Mouse (Mus musculus) hindbrain, embryonic 15.5 days (tissue): ENCODE data around the gene Pak6. TPM values are rescaled to one million over a fixed set of nuclear protein-coding genes. Genes with fewer than 3 reads are reported as not detected.
"Not testable (repeated sequence)": the region's sequence is repeated elsewhere in the genome, so short reads cannot be mapped to it uniquely, and the experiment has no call there.

Experiments used
- ATAC-seq: fragments of 200-750 bp; cut with Nextera tagmentation; 2 replicates; pipeline ENCODE4 v1.8.0; 2017; ENCODE audit warnings: low read depth, moderate number of reproducible peaks, moderate TSS enrichment; ENCODE audit not compliant: low FRiP score
- H3K27ac ChIP-seq: fragments of 300-500 bp; sonication (generic); replicated peaks from 2 replicates; pipeline ENCODE4 v1.5.1; 2015; ENCODE audit warnings: mild to moderate bottlenecking, inconsistent platforms
- H3K27me3 ChIP-seq: fragments of 300-500 bp; sonication (generic); 2 replicates; pipeline ENCODE4 v1.6.1; 2015; ENCODE audit warnings: control low read depth, inconsistent platforms
- H3K36me3 ChIP-seq: fragments of 300-500 bp; sonication (generic); 2 replicates; pipeline ENCODE4 v1.6.1; 2015; ENCODE audit warnings: control low read depth, inconsistent platforms
- H3K4me1 ChIP-seq: fragments of 300-500 bp; sonication (generic); replicated peaks from 2 replicates; pipeline ENCODE4 v1.6.1; 2015; ENCODE audit warnings: control low read depth, inconsistent platforms
- H3K4me2 ChIP-seq: fragments of 300-500 bp; sonication (generic); 2 replicates; pipeline ENCODE4 v1.6.1; 2015; ENCODE audit warnings: moderate library complexity, mild to moderate bottlenecking, inconsistent platforms
- H3K4me3 ChIP-seq: fragments of 300-500 bp; sonication (generic); 2 replicates; pipeline ENCODE4 v1.5.1; 2015; ENCODE audit warnings: mild to moderate bottlenecking, inconsistent platforms
- H3K9ac ChIP-seq: fragments of 300-500 bp; sonication (generic); 2 replicates; pipeline ENCODE4 v1.6.1; 2015; ENCODE audit warnings: inconsistent platforms
- H3K9me3 ChIP-seq: fragments of 300-500 bp; sonication (generic); 2 replicates; pipeline ENCODE4 v1.6.1; 2016; ENCODE audit warnings: control low read depth, inconsistent platforms
- WGBS: fragments of 180-500 bp; shearing (Covaris S2); methylation state at CpG from one replicate; pipeline ENCODE4 v1.1.7; 2015; 5-methylcytosine and 5-hydroxymethylcytosine counted together
- polyA plus RNA-seq: library from polyadenylated mRNA; unstranded; fragments of >200 nt; fragmentation: Nextera tagmentation; extraction: Ambion mirVana; gene quantifications from 2 replicates; pipeline ENCODE4 v1.2.1, GENCODE M21; 2015

Gene Pak6
- polyA plus RNA-seq, 1 experiment from 2014 or later: 48.6 TPM

DNA sequence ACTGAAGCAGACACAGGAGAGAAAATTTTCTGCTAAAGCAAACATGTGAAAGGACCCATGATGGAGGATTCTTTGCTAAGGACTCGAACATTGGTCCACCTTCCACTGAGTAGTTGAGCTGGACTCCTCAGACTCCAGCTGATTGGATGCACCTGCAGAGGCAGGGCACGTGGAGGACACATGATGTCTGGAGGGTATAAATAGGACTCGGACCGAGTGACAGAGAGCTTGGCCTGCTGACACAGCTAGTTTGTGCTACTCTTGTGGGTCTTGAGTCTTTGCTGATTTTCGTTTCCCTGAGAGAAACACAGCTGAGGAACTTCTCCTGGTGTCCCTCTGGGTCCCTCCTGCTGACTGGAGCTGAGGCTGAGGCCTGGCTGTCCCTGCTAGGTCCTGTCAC, 16.4 kb upstream of the Pak6 start:
- Histone ChIP-seq H3K9me3 (no peaks in the 10 kb centered on the region), H3K4me3 (no peak overlapping the region), H3K4me1 (no peaks in the 10 kb centered on the region), H3K27ac (no peak overlapping the region), H3K4me2 (no peak overlapping the region), H3K9ac (no peak overlapping the region), H3K27me3 (no peaks in the 10 kb centered on the region), H3K36me3 (no peaks in the 10 kb centered on the region)
- no peak for ATAC-seq
- 91% methylated on average over 5 of the region's 5 CpGs for WGBS

DNA sequence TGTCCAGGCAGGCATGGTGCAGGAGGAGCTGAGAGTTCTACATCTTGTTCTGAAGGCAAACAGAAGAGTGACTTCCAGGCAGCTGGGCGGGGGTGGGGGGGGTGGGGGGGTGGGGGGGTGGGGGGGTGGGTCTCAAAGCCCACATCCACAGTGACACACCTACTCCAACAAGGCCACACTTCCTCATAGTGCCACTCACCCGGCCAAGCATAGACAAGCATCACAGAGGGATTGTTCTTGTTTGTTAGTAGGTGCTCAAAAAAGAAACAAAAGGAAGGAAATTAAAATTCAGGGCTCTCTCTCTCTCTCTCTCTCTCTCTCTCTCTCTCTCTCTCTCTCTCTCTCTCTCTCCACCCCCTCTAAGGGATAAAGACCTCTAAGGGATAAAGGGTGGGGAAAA, 12.4 kb upstream of the Pak6 start:
- ATAC-seq, H3K9me3 ChIP-seq, H3K9ac ChIP-seq, H3K4me1 ChIP-seq, H3K27me3 ChIP-seq, H3K27ac ChIP-seq, H3K4me2 ChIP-seq, H3K36me3 ChIP-seq, H3K4me3 ChIP-seq: not testable (repeated sequence)
- 31% methylated on average over 2 of the region's 2 CpGs for WGBS

DNA sequence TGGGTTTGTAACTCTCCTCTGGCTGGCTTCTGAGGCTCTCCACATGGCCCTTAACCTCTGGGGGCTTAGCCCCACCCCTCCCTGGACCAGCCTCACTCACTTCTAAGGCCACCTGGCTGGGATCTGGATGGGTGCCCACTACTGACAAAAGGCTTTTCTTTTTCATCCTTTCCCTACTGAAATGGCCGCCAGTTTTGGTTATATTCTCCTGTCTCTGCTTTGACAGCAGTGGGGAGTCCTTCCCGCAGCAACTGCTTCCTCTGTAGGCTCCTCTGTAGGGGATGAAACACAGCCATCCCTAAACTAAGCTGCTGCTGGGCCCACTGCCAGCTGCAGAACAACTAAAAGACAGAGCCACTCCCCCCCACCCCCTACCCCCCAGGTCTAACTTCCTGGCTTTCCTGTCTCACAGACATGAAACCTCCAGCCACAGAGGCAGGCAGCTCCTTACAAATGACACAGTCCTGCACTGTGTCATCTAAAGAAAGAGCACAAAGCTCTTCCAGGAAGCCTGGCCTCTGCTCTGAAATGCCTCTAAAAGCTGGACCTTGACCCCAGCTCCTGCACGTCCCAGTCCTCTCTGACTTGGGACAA, 6.3 kb upstream of the Pak6 start:
- no peak overlapping the region for H3K4me2 ChIP-seq
- H3K4me3 ChIP-seq: no peak overlapping the region
- ATAC-seq: no peak
- no peaks in the 10 kb centered on the region for H3K9me3 ChIP-seq
- WGBS: 24% methylated on average over 3 of the region's 3 CpGs
- no peaks in the 10 kb centered on the region for H3K36me3 ChIP-seq
- peak overlapping the region; percentile 59; the same call in 1 of the 2 replicates for H3K27ac ChIP-seq
- H3K4me1 ChIP-seq: peaks cover 23% of the 10 kb centered on the region
- no peaks in the 10 kb centered on the region for H3K27me3 ChIP-seq
- H3K9ac ChIP-seq: no peak overlapping the region

DNA sequence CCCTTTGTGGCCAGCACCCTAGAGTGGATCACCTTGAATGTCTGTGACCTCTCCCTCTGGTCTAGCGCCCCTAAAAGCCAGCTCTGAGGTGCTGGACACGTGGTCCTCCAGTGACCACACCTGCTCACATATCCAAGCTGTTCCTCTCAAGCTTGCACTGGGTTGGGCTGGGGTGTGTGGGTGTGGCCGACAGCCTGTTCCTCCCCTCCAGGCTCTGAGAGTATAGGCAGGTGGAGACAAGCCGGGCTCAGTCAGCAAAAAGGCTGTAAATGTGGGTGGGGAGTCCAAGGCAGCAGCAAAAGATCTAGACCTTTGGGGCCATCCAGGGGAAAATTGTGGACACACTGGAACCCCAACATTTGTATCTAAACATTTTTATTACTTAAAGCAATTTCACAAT, 4.6 kb upstream of the Pak6 start:
- ATAC-seq: no peak
- 45% methylated on average over 4 of the region's 4 CpGs for WGBS
- Histone ChIP-seq H3K27me3 (no peaks in the 10 kb centered on the region), H3K4me3 (no peak overlapping the region), H3K9ac (no peak overlapping the region), H3K4me1 (peaks cover 32% of the 10 kb centered on the region), H3K9me3 (no peaks in the 10 kb centered on the region), H3K4me2 (no peak overlapping the region), H3K27ac (no peak overlapping the region), H3K36me3 (no peaks in the 10 kb centered on the region)

DNA sequence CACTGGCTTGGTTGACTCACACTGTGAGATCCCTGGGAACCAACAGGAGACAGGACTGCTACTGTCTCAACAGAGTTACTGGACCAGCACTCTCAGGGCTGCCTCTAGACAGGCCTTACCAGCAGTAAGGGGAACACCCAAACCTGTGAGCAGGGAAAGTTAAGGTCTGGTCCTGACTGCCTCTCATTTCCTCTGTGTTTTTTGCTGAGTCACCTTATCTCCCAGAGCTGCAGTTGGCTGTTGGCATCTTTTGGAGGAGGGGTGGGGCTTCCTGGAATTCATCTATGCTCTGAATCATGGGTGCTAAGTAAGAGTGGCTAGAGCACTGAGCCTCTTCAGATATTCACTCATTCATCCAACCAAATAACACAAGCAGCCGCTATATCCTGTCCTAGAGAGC, 4.0 kb upstream of the Pak6 start:
- Histone ChIP-seq H3K27ac (no peak overlapping the region), H3K9me3 (no peaks in the 10 kb centered on the region), H3K4me3 (no peak overlapping the region), H3K9ac (no peak overlapping the region), H3K27me3 (no peaks in the 10 kb centered on the region), H3K4me1 (peaks cover 38% of the 10 kb centered on the region), H3K4me2 (no peak overlapping the region), H3K36me3 (no peaks in the 10 kb centered on the region)
- 82% methylated on average over 1 of the region's 1 CpGs for WGBS
- no peak for ATAC-seq

DNA sequence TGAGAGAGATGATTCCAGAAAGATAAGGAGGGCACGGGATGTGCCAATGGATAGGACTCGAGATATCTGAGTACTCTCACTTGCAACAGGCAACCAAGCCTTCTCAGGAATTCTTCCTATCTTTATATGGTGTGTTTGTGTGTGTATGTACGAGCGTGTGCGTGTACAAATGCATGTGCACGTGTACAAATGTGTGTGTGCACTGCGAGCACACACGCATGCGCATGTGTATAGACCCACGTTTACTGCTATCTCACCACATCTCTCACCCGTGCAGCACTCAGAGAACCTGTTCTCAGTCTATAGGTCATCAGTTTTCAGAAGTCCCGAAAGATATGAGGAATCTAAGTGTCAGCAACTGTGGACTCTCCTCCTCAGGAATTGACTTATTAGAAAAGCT, 3.6 kb upstream of the Pak6 start:
- Histone ChIP-seq H3K27me3 (no peaks in the 10 kb centered on the region), H3K36me3 (no peaks in the 10 kb centered on the region), H3K27ac (0 out of 2 replicates have a peak overlapping the region, but pooled peaks have one; percentile 75), H3K9ac (no peak overlapping the region), H3K9me3 (no peaks in the 10 kb centered on the region), H3K4me2 (peak overlapping the region; percentile 59), H3K4me3 (peak overlapping the region; percentile 39; the same call in 1 of the 2 replicates), H3K4me1 (peaks cover 39% of the 10 kb centered on the region)
- ATAC-seq: no peak
- WGBS: 86% methylated on average over 12 of the region's 12 CpGs

DNA sequence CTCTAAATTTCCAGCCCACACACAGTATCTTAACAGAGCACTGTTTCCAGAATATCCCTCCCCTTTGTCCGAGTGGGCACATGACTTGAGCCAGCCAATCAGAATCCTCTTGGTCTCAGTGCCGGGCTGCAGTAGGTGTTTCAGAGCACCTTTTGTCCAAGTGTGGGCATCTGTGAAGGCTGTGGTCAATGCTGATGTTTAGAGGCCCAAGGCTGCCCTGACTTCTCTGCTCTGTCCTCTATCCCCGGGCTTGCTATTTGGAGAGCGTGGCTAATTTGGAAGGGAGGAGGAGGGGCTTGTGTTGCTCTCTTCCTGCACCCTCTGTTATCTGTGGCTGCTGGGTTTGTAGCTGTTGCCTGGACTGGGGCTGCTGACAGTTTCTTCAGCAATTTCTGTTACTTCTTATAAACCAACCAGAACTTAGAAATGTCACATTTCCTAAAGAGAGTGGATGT, 3.1 kb upstream of the Pak6 start:
- peak overlapping the region; percentile 59 for H3K4me2 ChIP-seq
- peak overlapping the region; percentile 75 for H3K27ac ChIP-seq
- no peaks in the 10 kb centered on the region for H3K36me3 ChIP-seq
- no peaks in the 10 kb centered on the region for H3K27me3 ChIP-seq
- no peaks in the 10 kb centered on the region for H3K9me3 ChIP-seq
- peaks cover 45% of the 10 kb centered on the region for H3K4me1 ChIP-seq
- peak overlapping the region; percentile 48 for H3K9ac ChIP-seq
- ATAC-seq: peak; percentile 79
- WGBS: 2% methylated on average over 4 of the region's 4 CpGs
- peak overlapping the region; percentile 39 for H3K4me3 ChIP-seq

DNA sequence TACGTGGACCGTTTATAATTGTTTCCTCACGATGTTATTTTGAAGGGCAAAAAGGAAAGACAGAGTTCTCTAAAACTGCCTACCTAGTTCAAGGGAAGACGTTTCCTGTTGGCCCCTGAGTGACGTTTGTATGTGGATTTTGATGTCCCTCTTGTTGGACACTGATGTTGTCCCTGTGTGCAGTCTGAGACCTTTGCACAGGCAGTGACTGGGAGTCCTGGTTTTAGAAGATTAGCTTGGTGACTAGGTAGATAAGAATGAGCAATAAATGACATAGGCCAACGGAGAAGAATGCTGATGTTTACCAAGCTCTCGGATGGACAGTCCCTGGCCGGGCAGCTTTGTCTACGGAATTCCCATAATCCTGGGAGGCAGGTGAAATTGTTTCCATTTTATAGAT, 1.2 kb upstream of the Pak6 start:
- ATAC-seq: no peak
- Histone ChIP-seq H3K9ac (no peak overlapping the region), H3K27me3 (no peaks in the 10 kb centered on the region), H3K9me3 (no peaks in the 10 kb centered on the region), H3K4me3 (no peak overlapping the region), H3K4me1 (peaks cover 59% of the 10 kb centered on the region), H3K4me2 (no peak overlapping the region), H3K27ac (no peak overlapping the region), H3K36me3 (no peaks in the 10 kb centered on the region)
- WGBS: 90% methylated on average over 9 of the region's 9 CpGs

DNA sequence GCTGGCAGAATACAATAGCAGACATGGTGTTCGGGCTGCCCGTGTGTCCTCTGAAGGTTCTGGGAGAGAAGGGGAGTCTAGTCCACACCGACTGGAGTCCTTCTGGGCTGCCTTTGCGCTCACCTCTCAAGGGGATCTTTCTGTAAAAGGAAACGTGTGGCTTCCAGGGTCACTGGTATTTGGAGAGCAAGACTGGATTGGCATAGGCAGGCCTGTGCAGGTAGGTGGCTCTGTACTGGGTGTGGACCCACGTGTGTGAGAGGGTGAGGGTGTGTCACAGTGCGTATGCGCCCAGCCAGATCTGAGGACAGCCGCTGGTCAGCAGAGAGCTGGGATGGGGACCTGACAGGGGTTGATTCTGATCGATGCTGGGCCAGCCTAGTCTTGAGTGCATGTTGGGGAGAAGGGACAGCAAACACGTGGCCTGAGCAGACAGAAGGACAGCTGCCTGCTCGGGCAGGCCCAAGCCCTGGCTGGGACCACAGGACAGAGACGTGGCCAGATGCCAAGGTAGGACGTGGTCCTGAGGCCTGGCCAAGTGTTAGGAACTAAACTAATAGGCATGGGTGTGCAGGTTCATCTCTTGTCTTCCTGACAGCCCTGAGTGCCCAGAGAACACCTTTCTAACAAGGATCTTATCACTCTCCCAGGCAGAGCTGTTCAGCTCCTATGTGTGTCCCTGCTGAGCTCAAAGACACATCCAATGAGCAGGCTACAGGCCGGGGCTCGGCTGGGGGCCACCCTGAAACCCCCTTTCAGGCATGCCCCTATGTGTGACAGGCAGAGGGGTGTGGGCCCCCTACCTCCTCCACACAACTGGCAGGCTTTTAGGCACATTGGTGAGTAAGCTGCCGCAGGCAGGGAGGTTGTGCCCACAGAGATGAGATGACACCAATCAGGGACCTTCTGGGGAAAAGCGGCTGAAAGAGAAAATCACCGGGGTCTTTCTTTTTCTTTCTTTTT, 982 bp downstream of the Pak6 start:
- no peaks in the 10 kb centered on the region for H3K36me3 ChIP-seq
- WGBS: 38% methylated on average over 19 of the region's 19 CpGs
- peak; percentile 59 for ATAC-seq
- H3K9me3 ChIP-seq: no peaks in the 10 kb centered on the region
- no peaks in the 10 kb centered on the region for H3K27me3 ChIP-seq
- peaks cover 60% of the 10 kb centered on the region for H3K4me1 ChIP-seq
- peak overlapping the region; percentile 83 for H3K27ac ChIP-seq
- H3K4me3 ChIP-seq: peak overlapping the region; percentile 49
- H3K9ac ChIP-seq: peak overlapping the region; percentile 58
- H3K4me2 ChIP-seq: peak overlapping the region; percentile 67

DNA sequence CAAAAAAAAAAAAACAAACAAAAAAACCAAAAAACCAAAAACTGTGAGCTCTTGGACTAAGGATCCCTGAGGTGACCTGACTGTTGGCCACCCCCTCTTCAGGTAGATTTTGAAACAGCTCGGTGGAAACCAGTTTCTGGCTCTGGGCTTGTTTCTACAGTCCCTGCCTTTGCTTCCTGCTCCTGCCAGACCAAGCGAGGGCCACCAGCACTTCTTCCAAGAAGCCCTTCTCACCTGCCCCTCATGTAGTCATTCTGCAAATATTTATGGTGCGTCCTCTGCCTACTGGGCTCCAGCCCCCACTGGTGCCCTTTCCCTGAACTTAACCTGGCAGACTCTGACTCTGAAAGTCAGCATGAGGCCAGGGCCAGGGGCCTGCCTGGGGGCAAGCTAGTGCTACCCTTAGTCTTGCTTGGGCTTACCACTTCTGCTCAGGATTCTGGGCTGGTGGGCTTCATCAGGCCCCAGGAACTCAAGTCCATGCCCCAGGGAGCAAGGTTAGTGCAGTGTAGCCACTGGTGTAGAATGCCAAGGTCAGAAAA, 1.9 kb downstream of the Pak6 start:
- WGBS: 76% methylated on average over 3 of the region's 3 CpGs
- Histone ChIP-seq H3K9ac (no peak overlapping the region), H3K4me2 (peak overlapping the region; percentile 67), H3K27me3 (no peaks in the 10 kb centered on the region), H3K9me3 (no peaks in the 10 kb centered on the region), H3K27ac (no peak overlapping the region), H3K36me3 (no peaks in the 10 kb centered on the region), H3K4me1 (peaks cover 60% of the 10 kb centered on the region), H3K4me3 (peak overlapping the region; percentile 49; the same call in 1 of the 2 replicates)
- ATAC-seq: no peak

DNA sequence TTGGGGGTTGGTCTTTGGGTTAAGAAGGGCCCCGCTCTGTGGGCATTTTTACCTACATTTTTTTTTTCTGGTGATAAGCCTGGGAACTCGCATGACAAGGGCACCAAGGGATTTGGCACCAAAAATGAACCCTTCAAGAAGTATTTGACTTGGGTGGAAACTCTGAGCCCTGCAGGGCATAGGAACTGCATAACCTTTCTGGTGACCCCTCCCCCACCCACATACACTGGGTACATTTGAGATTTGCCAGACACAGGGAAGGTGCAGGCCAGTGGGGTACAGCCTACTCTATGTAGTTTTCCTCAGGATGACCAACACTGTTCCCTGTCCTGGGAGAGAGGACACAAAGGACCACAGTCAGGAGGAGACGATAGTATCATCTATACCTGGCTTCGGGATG, 2.5 kb downstream of the Pak6 start:
- Histone ChIP-seq H3K4me1 (peaks cover 55% of the 10 kb centered on the region), H3K4me2 (peak overlapping the region; percentile 67)
- WGBS: 89% methylated on average over 4 of the region's 4 CpGs

DNA sequence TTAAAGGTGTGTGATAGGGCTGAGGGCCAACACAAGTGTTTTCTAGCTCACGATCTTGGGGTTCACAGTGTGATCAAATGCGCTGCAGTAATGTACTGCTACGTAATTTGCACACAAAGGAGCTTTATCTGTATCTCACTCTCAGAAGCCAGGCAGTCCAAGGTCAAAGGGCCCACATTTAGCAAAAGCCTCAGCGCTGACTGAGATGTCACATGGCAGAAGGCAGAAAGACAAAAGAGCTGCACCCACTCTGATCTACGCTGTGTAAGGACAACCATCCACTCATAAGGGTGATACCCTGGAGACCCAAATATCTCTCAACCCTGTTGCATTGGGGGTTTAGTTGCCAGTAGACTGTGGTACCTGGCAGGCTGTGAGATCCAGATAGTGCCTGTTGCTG, 4.1 kb downstream of the Pak6 start:
- no peaks in the 10 kb centered on the region for H3K9me3 ChIP-seq
- whole genome bisulfite sequencing: 74% methylated on average over 5 of the region's 5 CpGs
- ATAC-seq: no peak
- no peaks in the 10 kb centered on the region for H3K36me3 ChIP-seq
- no peaks in the 10 kb centered on the region for H3K27me3 ChIP-seq
- no peak overlapping the region for H3K4me3 ChIP-seq
- no peak overlapping the region for H3K9ac ChIP-seq
- H3K4me1 ChIP-seq: peaks cover 53% of the 10 kb centered on the region
- H3K4me2 ChIP-seq: peak overlapping the region; percentile 67; the same call in 1 of the 2 replicates
- H3K27ac ChIP-seq: no peak overlapping the region

More for the DNA sequence above, 2.5 kb downstream of the Pak6 start:
- H3K4me3 ChIP-seq: peak overlapping the region; percentile 49; the same call in 1 of the 2 replicates
- no peak overlapping the region for H3K9ac ChIP-seq
- H3K27me3 ChIP-seq: no peaks in the 10 kb centered on the region
- no peaks in the 10 kb centered on the region for H3K36me3 ChIP-seq
- no peak overlapping the region for H3K27ac ChIP-seq
- ATAC-seq: no peak
- no peaks in the 10 kb centered on the region for H3K9me3 ChIP-seq
